Mouse (Mus musculus) heart, postnatal 0 days (tissue): ENCODE data around the gene Fkrp. TPM values are rescaled to one million over a fixed set of nuclear protein-coding genes. Genes with fewer than 3 reads are reported as not detected.

Source experiments
- ATAC-seq: fragments of 200-750 bp; cut with Nextera tagmentation; 2 replicates; pipeline ENCODE4 v1.8.0; 2017; ENCODE audit warnings: low read depth, moderate number of reproducible peaks, moderate library complexity; ENCODE audit not compliant: insufficient read depth
- DNase-seq: peaks from one replicate; pipeline ENCODE4 v3.0.0-alpha.2; 2016; ENCODE audit warnings: low spot score
- H3K27ac ChIP-seq: fragments of 300-500 bp; sonication (generic); 2 replicates; pipeline ENCODE4 v1.5.1; 2014; ENCODE audit warnings: low read depth, mild to moderate bottlenecking
- H3K27me3 ChIP-seq: fragments of 300-500 bp; sonication (generic); 2 replicates; pipeline ENCODE4 v1.6.1; 2014; ENCODE audit warnings: low read length, mixed read lengths; ENCODE audit not compliant: control insufficient read depth, insufficient read depth
- H3K36me3 ChIP-seq: fragments of 300-500 bp; sonication (generic); replicated peaks from 2 replicates; pipeline ENCODE4 v1.6.1; 2014; ENCODE audit warnings: low read length, mixed read lengths; ENCODE audit not compliant: control insufficient read depth, insufficient read depth
- H3K4me1 ChIP-seq: fragments of 300-500 bp; sonication (generic); 2 replicates; pipeline ENCODE4 v1.6.1; 2014; ENCODE audit warnings: antibody characterized with exemption; ENCODE audit not compliant: control insufficient read depth, insufficient read depth
- H3K4me2 ChIP-seq: fragments of 300-500 bp; sonication (generic); 2 replicates; pipeline ENCODE4 v1.6.1; 2014; ENCODE audit warnings: low read depth, mild to moderate bottlenecking, low read length, moderate library complexity
- H3K4me3 ChIP-seq: fragments of 300-500 bp; sonication (generic); 2 replicates; pipeline ENCODE4 v1.5.1; 2014; ENCODE audit warnings: low read depth, low read length
- H3K9ac ChIP-seq: fragments of 300-500 bp; sonication (generic); replicated peaks from 2 replicates; pipeline ENCODE4 v1.6.1; 2014; ENCODE audit warnings: low read depth, low read length, mixed read lengths
- H3K9me3 ChIP-seq: fragments of 300-500 bp; sonication (generic); replicated peaks from 2 replicates; pipeline ENCODE4 v1.6.1; 2016; ENCODE audit warnings: low read length; ENCODE audit not compliant: control insufficient read depth
- CTCF ChIP-seq: IDR thresholded peaks from 2 replicates; pipeline ENCODE4 v1.5.1; 2016; ENCODE audit warnings: antibody characterized with exemption, control low read depth, low read depth
- EP300 ChIP-seq: IDR thresholded peaks from 2 replicates; pipeline ENCODE4 v1.6.1; 2016; ENCODE audit warnings: antibody characterized with exemption, low read depth
- WGBS: fragments of 180-500 bp; shearing (Covaris S2); extraction: QIAGEN DNeasy Blood & Tissue Kit; methylation state at CpG from one replicate; pipeline ENCODE4 v1.1.7; 2014; 5-methylcytosine and 5-hydroxymethylcytosine counted together
- polyA plus RNA-seq: library from polyadenylated mRNA; unstranded; fragments of >200 nt; fragmentation: Nextera tagmentation; extraction: Ambion mirVana; gene quantifications from 2 replicates; pipeline ENCODE4 v1.2.1, GENCODE M21; 2015
- total RNA-seq: library from RNA; depleted of rRNA; stranded (reverse); fragments of >200 nt; gene quantifications from 2 replicates; pipeline ENCODE4 v1.2.3, GENCODE M21; 2014; ENCODE audit warnings: low replicate concordance

The Fkrp gene
- total and polyA plus RNA-seq, 2 experiments from 2014 or later = 28.9 to 54.2 TPM

DNA sequence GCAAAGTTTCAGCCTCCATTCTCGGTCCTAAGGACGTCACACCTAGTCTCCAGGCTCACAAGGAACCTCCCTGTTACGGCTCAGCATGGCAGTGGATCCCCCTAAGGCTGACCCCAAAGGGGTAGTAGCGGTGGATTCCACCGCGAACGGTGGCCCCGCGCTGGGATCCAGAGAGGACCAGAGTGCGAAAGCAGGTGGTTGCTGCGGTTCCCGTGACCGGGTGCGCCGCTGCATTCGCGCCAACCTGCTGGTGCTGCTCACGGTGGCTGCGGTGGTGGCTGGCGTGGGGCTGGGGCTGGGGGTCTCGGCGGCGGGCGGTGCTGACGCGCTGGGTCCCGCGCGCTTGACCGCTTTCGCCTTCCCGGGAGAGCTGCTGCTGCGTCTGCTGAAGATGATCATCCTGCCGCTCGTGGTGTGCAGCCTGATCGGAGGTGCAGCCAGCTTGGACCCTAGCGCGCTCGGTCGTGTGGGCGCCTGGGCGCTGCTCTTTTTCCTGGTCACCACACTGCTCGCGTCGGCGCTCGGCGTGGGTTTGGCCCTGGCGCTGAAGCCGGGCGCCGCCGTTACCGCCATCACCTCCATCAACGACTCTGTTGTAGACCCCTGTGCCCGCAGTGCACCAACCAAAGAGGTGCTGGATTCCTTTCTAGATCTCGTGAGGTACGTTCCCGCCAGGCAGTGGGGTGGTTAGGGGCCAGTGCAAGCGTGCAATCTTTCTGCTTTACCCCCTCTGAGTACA, 34.5 kb downstream of the Fkrp start:
- peak overlapping the region; percentile 96 for H3K4me2 ChIP-seq
- under 1% methylated on average over 60 of the region's 60 CpGs for WGBS
- H3K4me3 ChIP-seq = peak overlapping the region; percentile 76
- 0 out of 2 replicates have a peak, but pooled peaks cover 8% of the 10 kb centered on the region for H3K36me3 ChIP-seq
- TF ChIP-seq CTCF = no peak
- TF ChIP-seq EP300 = no peak
- peak; percentile 9; the same call in 1 of the 2 replicates for ATAC-seq
- no peak for DNase-seq
- H3K9me3 ChIP-seq = no peaks in the 10 kb centered on the region
- peak overlapping the region; percentile 79 for H3K9ac ChIP-seq
- no peaks in the 10 kb centered on the region for H3K27me3 ChIP-seq
- H3K27ac ChIP-seq = peak overlapping the region; percentile 50; the same call in 1 of the 2 replicates
- H3K4me1 ChIP-seq = peaks cover 28% of the 10 kb centered on the region

DNA sequence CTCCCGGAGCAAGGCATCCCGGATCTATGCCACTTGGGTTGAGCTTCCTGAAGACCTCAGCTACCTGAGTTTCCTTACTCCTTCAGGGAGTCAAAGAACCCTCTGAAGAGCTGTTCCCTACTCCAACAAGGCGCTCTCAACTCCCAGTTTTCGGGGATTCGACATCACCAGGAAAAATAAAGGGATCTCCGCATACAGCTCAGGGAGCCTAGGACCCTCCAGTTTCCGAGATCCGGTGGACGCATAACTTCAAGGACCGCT, 35.0 kb downstream of the Fkrp start:
- Histone ChIP-seq H3K4me3 (peak overlapping the region; percentile 76), H3K4me1 (peaks cover 28% of the 10 kb centered on the region), H3K4me2 (peak overlapping the region; percentile 96), H3K9ac (peak overlapping the region; percentile 79), H3K9me3 (no peaks in the 10 kb centered on the region), H3K36me3 (0 out of 2 replicates have a peak, but pooled peaks cover 3% of the 10 kb centered on the region), H3K27me3 (no peaks in the 10 kb centered on the region), H3K27ac (peak overlapping the region; percentile 50)
- 0% methylated on average over 10 of the region's 10 CpGs for WGBS
- ATAC-seq (no peak), DNase-seq (no peak)
- TF ChIP-seq CTCF (no peak), EP300 (no peak)

DNA sequence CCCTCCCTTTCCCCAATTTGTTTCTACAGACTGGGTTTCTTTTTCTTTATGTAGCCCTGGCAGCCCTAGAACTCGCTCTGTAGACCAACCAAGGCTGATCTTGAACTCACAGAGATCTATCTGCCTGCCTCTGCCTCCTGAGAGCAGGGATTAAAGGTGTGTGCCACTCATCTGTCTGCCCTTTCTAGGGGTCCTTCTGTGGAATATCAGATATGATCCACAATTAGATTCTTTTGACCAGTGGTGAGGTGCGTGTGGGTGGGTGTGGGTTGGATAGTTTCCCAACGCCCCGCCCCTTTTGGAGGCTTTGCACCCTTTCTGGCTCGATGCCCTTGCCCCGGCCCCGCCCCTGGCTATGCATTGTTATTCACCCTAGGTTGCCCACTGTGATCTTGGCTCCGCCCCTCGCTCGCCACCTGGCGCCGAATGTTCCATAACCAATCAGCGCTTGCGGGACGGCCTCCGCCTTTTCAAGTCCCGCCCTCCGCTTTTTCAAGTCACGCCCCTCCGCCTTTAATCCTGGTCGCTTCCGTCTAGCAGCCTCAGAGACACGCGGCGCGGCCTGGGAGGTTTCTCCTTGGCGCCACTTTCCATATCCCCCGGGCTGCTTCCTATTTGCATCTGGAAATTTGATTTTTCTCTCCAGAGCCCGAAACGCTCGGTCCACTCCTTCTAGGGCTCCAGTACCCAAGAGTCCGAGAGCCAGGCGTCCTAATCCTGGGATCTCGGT, 35.5 kb downstream of the Fkrp start, which contains the start of gene Slc1a5:
TSS of gene Slc1a5 (plus strand) at position 516 of the 730 bp plus-strand sequence.
- H3K9me3 ChIP-seq = no peaks in the 10 kb centered on the region
- peak within 1 kb of the TSS; percentile 50 for H3K27ac ChIP-seq
- H3K4me1 ChIP-seq = peaks cover 28% of the 10 kb centered on the region
- peak; percentile 93 for DNase-seq
- 3% methylated on average over 34 of the region's 34 CpGs for WGBS
- peak within 1 kb of the TSS; percentile 76 for H3K4me3 ChIP-seq
- no peaks in the 10 kb centered on the region for H3K27me3 ChIP-seq
- ATAC-seq = peak; percentile 71
- H3K36me3 ChIP-seq = no peaks in the 10 kb centered on the region
- peak within 1 kb of the TSS; percentile 96 for H3K4me2 ChIP-seq
- H3K9ac ChIP-seq = peak within 1 kb of the TSS; percentile 79
- 0 out of 2 replicates have a peak, but pooled peaks have one; percentile 14 for TF ChIP-seq CTCF
- TF ChIP-seq EP300 = no peak

DNA sequence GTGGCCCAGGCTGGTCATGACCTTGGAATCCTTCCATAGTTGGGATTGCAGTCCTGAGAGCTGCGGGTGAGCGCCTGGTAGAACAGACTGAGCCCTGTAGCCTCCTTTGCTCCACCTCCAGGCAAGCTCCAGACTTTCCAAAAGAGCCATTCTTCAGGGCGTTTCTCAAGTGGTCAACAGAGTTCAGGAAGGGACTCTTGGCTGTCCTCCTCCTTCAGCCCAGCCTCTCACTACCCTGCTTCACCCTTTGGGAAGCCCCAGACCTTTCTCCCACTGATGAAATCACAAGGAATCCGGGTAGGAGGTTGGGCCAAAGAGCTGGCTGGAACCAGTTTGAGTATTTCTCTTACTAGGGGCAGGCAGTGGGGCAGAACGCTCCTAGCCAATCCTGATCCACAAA, 36.5 kb downstream of the Fkrp start:
- no peak overlapping the region for H3K4me2 ChIP-seq
- H3K4me3 ChIP-seq = no peak overlapping the region
- no peaks in the 10 kb centered on the region for H3K9me3 ChIP-seq
- 47% methylated on average over 5 of the region's 5 CpGs for WGBS
- H3K9ac ChIP-seq = no peak overlapping the region
- TF ChIP-seq EP300 (no peak), CTCF (no peak)
- DNase-seq (no peak), ATAC-seq (no peak)
- no peaks in the 10 kb centered on the region for H3K27me3 ChIP-seq
- H3K36me3 ChIP-seq = no peaks in the 10 kb centered on the region
- H3K27ac ChIP-seq = peak overlapping the region; percentile 26; the same call in 1 of the 2 replicates
- H3K4me1 ChIP-seq = peaks cover 28% of the 10 kb centered on the region

DNA sequence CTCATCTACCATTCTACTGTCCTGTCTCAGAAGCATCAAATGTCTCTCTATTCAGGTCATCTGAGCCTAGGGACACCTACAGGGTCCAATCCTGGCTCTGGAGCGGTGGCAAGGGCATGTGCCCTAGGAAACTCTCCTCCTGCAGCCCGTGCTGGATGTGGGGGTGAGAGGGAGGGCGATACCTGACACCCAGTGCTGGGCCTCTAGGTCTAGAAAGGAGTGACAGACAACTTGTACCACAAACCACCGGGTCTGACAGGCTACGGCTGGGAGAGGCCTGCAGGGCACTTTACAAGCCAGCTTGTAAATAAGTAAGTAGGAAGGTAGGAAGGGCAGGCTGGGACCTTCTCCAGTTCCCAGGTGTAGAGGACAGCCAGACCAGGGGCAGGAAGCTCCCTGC, 40.6 kb downstream of the Fkrp start:
- TF ChIP-seq EP300 (no peak), CTCF (no peak)
- DNase-seq = no peak

More for the DNA sequence above, 40.6 kb downstream of the Fkrp start:
- H3K27me3 ChIP-seq = no peaks in the 10 kb centered on the region
- ATAC-seq = no peak
- H3K4me3 ChIP-seq = no peak overlapping the region
- WGBS = 60% methylated on average over 5 of the region's 5 CpGs
- H3K4me1 ChIP-seq = no peaks in the 10 kb centered on the region; the same call in 1 of the 2 replicates
- H3K9me3 ChIP-seq = peaks cover 6% of the 10 kb centered on the region; the same call in 1 of the 2 replicates
- H3K27ac ChIP-seq = no peak overlapping the region
- H3K36me3 ChIP-seq = no peaks in the 10 kb centered on the region
- no peak overlapping the region for H3K4me2 ChIP-seq
- H3K9ac ChIP-seq = no peak overlapping the region
